Mouse (Mus musculus): ENCODE results near the gene Enpp4.

- no peak for TF ChIP-seq CTCF (IDR thresholded peaks at IDR 0.05; ENCODE audit: control insufficient read depth, insufficient read depth, low read length)
- no peak for TF ChIP-seq POLR2A (IDR thresholded peaks at IDR 0.05; ENCODE audit: borderline replicate concordance, control insufficient read depth, low read depth, low read length)
Observed at GRCm38 (mm10) chr17:44090916-44091315, 14.7 kb downstream of the Enpp4 start.

Measured in bone marrow, adult 2 months (tissue).